Mouse (Mus musculus) intestine, postnatal 0 days (tissue): ENCODE measurements around the gene 1520401A03Rik. TPM values are rescaled to one million over a fixed set of nuclear protein-coding genes. Genes with fewer than 3 reads are reported as not detected.

Source experiments
- ATAC-seq: fragments of 200-750 bp; cut with Nextera tagmentation; 2 replicates; pipeline ENCODE4 v1.8.0; 2017; ENCODE audit warnings: mild to moderate bottlenecking, moderate TSS enrichment, moderate library complexity
- H3K27ac ChIP-seq: fragments of 300-500 bp; sonication (generic); 2 replicates; pipeline ENCODE4 v1.5.1; 2014; ENCODE audit warnings: mild to moderate bottlenecking, low read depth, low read length, moderate library complexity
- H3K27me3 ChIP-seq: fragments of 300-500 bp; sonication (generic); replicated peaks from 2 replicates; pipeline ENCODE4 v1.6.1; 2014; ENCODE audit warnings: low read length, mixed read lengths; ENCODE audit not compliant: control insufficient read depth, insufficient read depth
- H3K36me3 ChIP-seq: fragments of 300-500 bp; sonication (generic); 2 replicates; pipeline ENCODE4 v1.6.1; 2014; ENCODE audit warnings: mild to moderate bottlenecking, moderate library complexity; ENCODE audit not compliant: control insufficient read depth, insufficient read depth
- H3K4me1 ChIP-seq: fragments of 300-500 bp; sonication (generic); replicated peaks from 2 replicates; pipeline ENCODE4 v1.6.1; 2014; ENCODE audit warnings: antibody characterized with exemption, low read length, mixed read lengths; ENCODE audit not compliant: control insufficient read depth, insufficient read depth
- H3K4me2 ChIP-seq: fragments of 300-500 bp; sonication (generic); replicated peaks from 2 replicates; pipeline ENCODE4 v1.6.1; 2014; ENCODE audit warnings: low read depth, mild to moderate bottlenecking, moderate library complexity
- H3K4me3 ChIP-seq: fragments of 300-500 bp; sonication (generic); 2 replicates; pipeline ENCODE4 v1.5.1; 2014; ENCODE audit warnings: low read depth, low read length
- H3K9ac ChIP-seq: fragments of 300-500 bp; sonication (generic); 2 replicates; pipeline ENCODE4 v1.6.1; 2014; ENCODE audit warnings: mild to moderate bottlenecking, low read depth, low read length
- H3K9me3 ChIP-seq: fragments of 300-500 bp; sonication (generic); 2 replicates; pipeline ENCODE4 v1.6.1; 2016; ENCODE audit warnings: mixed run types; ENCODE audit not compliant: control insufficient read depth
- CTCF ChIP-seq: sonication (generic); IDR thresholded peaks from 2 replicates; pipeline ENCODE4 v1.5.1; 2016; ENCODE audit warnings: low read depth, mild to moderate bottlenecking, control low read depth, antibody characterized with exemption, moderate library complexity
- WGBS: fragments of 180-500 bp; shearing (Covaris S2); extraction: QIAGEN DNeasy Blood & Tissue Kit; methylation state at CpG from one replicate; pipeline ENCODE4 v1.1.7; 2014; 5-methylcytosine and 5-hydroxymethylcytosine counted together
- polyA plus RNA-seq: library from polyadenylated mRNA; unstranded; fragments of >200 nt; fragmentation: Nextera tagmentation; extraction: Ambion mirVana; gene quantifications from 2 replicates; pipeline ENCODE4 v1.2.1, GENCODE M21; 2015

The 1520401A03Rik gene
- polyA plus RNA-seq, 1 experiment from 2014 or later: not detected

GRCm38 (mm10) chr17:23761155-23761554 lies 38.6 kb upstream of the 1520401A03Rik start:
- H3K4me3 ChIP-seq: no peak overlapping the region
- no peak overlapping the region for H3K4me2 ChIP-seq
- no peak overlapping the region for H3K9ac ChIP-seq
- TF ChIP-seq CTCF: no peak
- no peak overlapping the region for H3K27ac ChIP-seq
- H3K4me1 ChIP-seq: no peaks in the 10 kb centered on the region
- no peaks in the 10 kb centered on the region for H3K27me3 ChIP-seq
- H3K9me3 ChIP-seq: no peaks in the 10 kb centered on the region
- H3K36me3 ChIP-seq: peaks cover 40% of the 10 kb centered on the region
- ATAC-seq: no peak
- 99% methylated on average over 3 of the region's 3 CpGs for whole genome bisulfite sequencing

GRCm38 (mm10) chr17:23760231-23760630 lies 37.6 kb upstream of the 1520401A03Rik start:
- Histone ChIP-seq H3K27me3 (no peaks in the 10 kb centered on the region), H3K4me3 (no peak overlapping the region), H3K27ac (no peak overlapping the region), H3K4me2 (no peak overlapping the region), H3K4me1 (no peaks in the 10 kb centered on the region), H3K9ac (no peak overlapping the region), H3K36me3 (peaks cover 48% of the 10 kb centered on the region), H3K9me3 (no peaks in the 10 kb centered on the region)
- ATAC-seq: no peak
- 96% methylated on average over 9 of the region's 9 CpGs for WGBS
- TF ChIP-seq CTCF: no peak

GRCm38 (mm10) chr17:23758801-23759200 lies 36.2 kb upstream of the 1520401A03Rik start:
- H3K27me3 ChIP-seq: no peaks in the 10 kb centered on the region
- ATAC-seq: no peak
- no peaks in the 10 kb centered on the region for H3K9me3 ChIP-seq
- no peak overlapping the region for H3K4me2 ChIP-seq
- H3K9ac ChIP-seq: no peak overlapping the region
- WGBS: 70% methylated on average over 8 of the region's 8 CpGs
- H3K36me3 ChIP-seq: peaks cover 48% of the 10 kb centered on the region
- no peaks in the 10 kb centered on the region for H3K4me1 ChIP-seq
- no peak overlapping the region for H3K27ac ChIP-seq
- no peak for TF ChIP-seq CTCF
- no peak overlapping the region for H3K4me3 ChIP-seq

GRCm38 (mm10) chr17:23757581-23757980 lies 35.0 kb upstream of the 1520401A03Rik start:
- H3K9me3 ChIP-seq: no peaks in the 10 kb centered on the region
- H3K27me3 ChIP-seq: no peaks in the 10 kb centered on the region
- H3K4me3 ChIP-seq: no peak overlapping the region
- WGBS: 88% methylated on average over 9 of the region's 9 CpGs
- no peak for TF ChIP-seq CTCF
- no peak for ATAC-seq
- H3K4me1 ChIP-seq: no peaks in the 10 kb centered on the region
- H3K36me3 ChIP-seq: peaks cover 60% of the 10 kb centered on the region
- H3K9ac ChIP-seq: no peak overlapping the region
- H3K27ac ChIP-seq: no peak overlapping the region
- no peak overlapping the region for H3K4me2 ChIP-seq

GRCm38 (mm10) chr17:23755689-23756088 lies 33.1 kb upstream of the 1520401A03Rik start:
- Histone ChIP-seq H3K9me3 (no peaks in the 10 kb centered on the region), H3K4me2 (no peak overlapping the region), H3K27ac (no peak overlapping the region), H3K36me3 (peaks cover 70% of the 10 kb centered on the region), H3K4me1 (no peaks in the 10 kb centered on the region), H3K27me3 (no peaks in the 10 kb centered on the region), H3K9ac (no peak overlapping the region), H3K4me3 (no peak overlapping the region)
- 84% methylated on average over 13 of the region's 13 CpGs for WGBS
- TF ChIP-seq CTCF: no peak
- no peak for ATAC-seq

GRCm38 (mm10) chr17:23749400-23750191 lies 27.0 kb upstream of the 1520401A03Rik start:
- peak overlapping the region; percentile 13 for H3K4me3 ChIP-seq
- 0 out of 2 replicates have a peak overlapping the region, but pooled peaks have one; percentile 7 for H3K9ac ChIP-seq
- H3K36me3 ChIP-seq: peaks cover 24% of the 10 kb centered on the region; the same call in 1 of the 2 replicates
- H3K27me3 ChIP-seq: peaks cover 14% of the 10 kb centered on the region
- no peak for TF ChIP-seq CTCF
- 85% methylated on average over 10 of the region's 11 CpGs for WGBS
- H3K9me3 ChIP-seq: no peaks in the 10 kb centered on the region
- peak overlapping the region; percentile 76 for H3K27ac ChIP-seq
- no peaks in the 10 kb centered on the region; the same call in 1 of the 2 replicates for H3K4me1 ChIP-seq
- peak; percentile 6; the same call in 1 of the 2 replicates for ATAC-seq
- peak overlapping the region; percentile 53 for H3K4me2 ChIP-seq
